Mouse (Mus musculus): ENCODE results near the gene Vezf1. TPM values are rescaled to one million over a fixed set of nuclear protein-coding genes. Genes with fewer than 3 reads are reported as not detected.

Vezf1 gene
- polyA plus RNA-seq, 1 experiment, result 21.4 TPM

GRCm38 (mm10) chr11:88106292-88106554, 38.1 kb downstream of the Vezf1 start:
- Histone ChIP-seq H3K36me3 (ENCODE audit: control insufficient read depth, insufficient read depth, low read length) (no peaks in the 10 kb centered on the region), H3K27ac (ENCODE audit: insufficient read depth, low read depth, low read length) (peak overlapping the region; percentile 18; the same call in 1 of the 2 replicates), H3K4me1 (ENCODE audit: control insufficient read depth, insufficient read depth, low read length) (peaks cover 8% of the 10 kb centered on the region; the same call in 1 of the 2 replicates), H3K4me3 (ENCODE audit: insufficient read depth, low read depth, low read length) (no peak overlapping the region), H3K27me3 (replicated peaks; ENCODE audit: control insufficient read depth, insufficient read depth, low read length) (no peaks in the 10 kb centered on the region)
- TF ChIP-seq CTCF (conservative IDR thresholded peaks at IDR 0.05; ENCODE audit: insufficient read depth, insufficient read length, low read depth, low read length), result no peak
- TF ChIP-seq POLR2A (IDR thresholded peaks at IDR 0.05; ENCODE audit: low read depth, low read length), result no peak
- no peak for DNase-seq
- WGBS, result 67% methylated on average over 8 of the region's 8 CpGs

GRCm38 (mm10) chr11:88107365-88107764, 39.3 kb downstream of the Vezf1 start:
- WGBS, result 59% methylated on average over 4 of the region's 4 CpGs
- H3K27me3 ChIP-seq (replicated peaks; ENCODE audit: control insufficient read depth, insufficient read depth, low read length), result no peaks in the 10 kb centered on the region
- H3K27ac ChIP-seq (ENCODE audit: insufficient read depth, low read depth, low read length), result no peak overlapping the region
- peak; percentile 63 for DNase-seq
- H3K4me1 ChIP-seq (ENCODE audit: control insufficient read depth, insufficient read depth, low read length), result peaks cover 8% of the 10 kb centered on the region; the same call in 1 of the 2 replicates
- H3K4me3 ChIP-seq (ENCODE audit: insufficient read depth, low read depth, low read length), result no peak overlapping the region
- TF ChIP-seq POLR2A (IDR thresholded peaks at IDR 0.05; ENCODE audit: low read depth, low read length) (no peak), CTCF (conservative IDR thresholded peaks at IDR 0.05; ENCODE audit: insufficient read depth, insufficient read length, low read depth, low read length) (no peak)
- H3K36me3 ChIP-seq (ENCODE audit: control insufficient read depth, insufficient read depth, low read length), result no peaks in the 10 kb centered on the region

- H3K36me3 ChIP-seq (ENCODE audit: control insufficient read depth, insufficient read depth, low read length), result no peaks in the 10 kb centered on the region
- no peak overlapping the region for H3K27ac ChIP-seq (ENCODE audit: insufficient read depth, low read depth, low read length)
- TF ChIP-seq CTCF (conservative IDR thresholded peaks at IDR 0.05; ENCODE audit: insufficient read depth, insufficient read length, low read depth, low read length), result no peak
- TF ChIP-seq POLR2A (IDR thresholded peaks at IDR 0.05; ENCODE audit: low read depth, low read length), result no peak
- peak; percentile 42 for DNase-seq
- 64% methylated on average over 9 of the region's 9 CpGs for WGBS
- peaks cover 20% of the 10 kb centered on the region; the same call in 1 of the 2 replicates for H3K4me1 ChIP-seq (ENCODE audit: control insufficient read depth, insufficient read depth, low read length)
- H3K4me3 ChIP-seq (ENCODE audit: insufficient read depth, low read depth, low read length), result no peak overlapping the region
- no peaks in the 10 kb centered on the region for H3K27me3 ChIP-seq (replicated peaks; ENCODE audit: control insufficient read depth, insufficient read depth, low read length)
These were observed 42.0 kb downstream of the Vezf1 start for GRCm38 (mm10) chr11:88110031-88110594.

GRCm38 (mm10) chr11:88112078-88112477, 44.0 kb downstream of the Vezf1 start:
- no peak for DNase-seq
- Histone ChIP-seq H3K27me3 (replicated peaks; ENCODE audit: control insufficient read depth, insufficient read depth, low read length) (no peaks in the 10 kb centered on the region), H3K4me3 (ENCODE audit: insufficient read depth, low read depth, low read length) (no peak overlapping the region), H3K4me1 (ENCODE audit: control insufficient read depth, insufficient read depth, low read length) (peaks cover 15% of the 10 kb centered on the region), H3K36me3 (ENCODE audit: control insufficient read depth, insufficient read depth, low read length) (no peaks in the 10 kb centered on the region), H3K27ac (ENCODE audit: insufficient read depth, low read depth, low read length) (no peak overlapping the region)
- TF ChIP-seq POLR2A (IDR thresholded peaks at IDR 0.05; ENCODE audit: low read depth, low read length) (no peak), CTCF (conservative IDR thresholded peaks at IDR 0.05; ENCODE audit: insufficient read depth, insufficient read length, low read depth, low read length) (no peak)
- WGBS, result 84% methylated on average over 13 of the region's 13 CpGs

- WGBS, result 90% methylated on average over 7 of the region's 7 CpGs
- Histone ChIP-seq H3K4me3 (ENCODE audit: insufficient read depth, low read depth, low read length) (no peak overlapping the region), H3K4me1 (ENCODE audit: control insufficient read depth, insufficient read depth, low read length) (peaks cover 19% of the 10 kb centered on the region), H3K36me3 (ENCODE audit: control insufficient read depth, insufficient read depth, low read length) (no peaks in the 10 kb centered on the region), H3K27me3 (replicated peaks; ENCODE audit: control insufficient read depth, insufficient read depth, low read length) (no peaks in the 10 kb centered on the region), H3K27ac (ENCODE audit: insufficient read depth, low read depth, low read length) (no peak overlapping the region; the same call in 1 of the 2 replicates)
- TF ChIP-seq POLR2A (IDR thresholded peaks at IDR 0.05; ENCODE audit: low read depth, low read length) (no peak), CTCF (conservative IDR thresholded peaks at IDR 0.05; ENCODE audit: insufficient read depth, insufficient read length, low read depth, low read length) (no peak)
- no peak for DNase-seq
These were observed 44.7 kb downstream of the Vezf1 start for GRCm38 (mm10) chr11:88112677-88113333.

GRCm38 (mm10) chr11:88113543-88114271, 45.6 kb downstream of the Vezf1 start:
- Histone ChIP-seq H3K27ac (ENCODE audit: insufficient read depth, low read depth, low read length) (peak overlapping the region; percentile 27), H3K27me3 (replicated peaks; ENCODE audit: control insufficient read depth, insufficient read depth, low read length) (no peaks in the 10 kb centered on the region), H3K4me3 (ENCODE audit: insufficient read depth, low read depth, low read length) (no peak overlapping the region), H3K4me1 (ENCODE audit: control insufficient read depth, insufficient read depth, low read length) (peaks cover 27% of the 10 kb centered on the region), H3K36me3 (ENCODE audit: control insufficient read depth, insufficient read depth, low read length) (no peaks in the 10 kb centered on the region)
- DNase-seq, result peak; percentile 70
- TF ChIP-seq CTCF (conservative IDR thresholded peaks at IDR 0.05; ENCODE audit: insufficient read depth, insufficient read length, low read depth, low read length) (no peak), POLR2A (IDR thresholded peaks at IDR 0.05; ENCODE audit: low read depth, low read length) (no peak)
- 39% methylated on average over 6 of the region's 6 CpGs for WGBS

GRCm38 (mm10) chr11:88114871-88115301, 46.8 kb downstream of the Vezf1 start:
- no peaks in the 10 kb centered on the region for H3K36me3 ChIP-seq (ENCODE audit: control insufficient read depth, insufficient read depth, low read length)
- H3K4me1 ChIP-seq (ENCODE audit: control insufficient read depth, insufficient read depth, low read length), result peaks cover 31% of the 10 kb centered on the region
- peak overlapping the region; percentile 27 for H3K27ac ChIP-seq (ENCODE audit: insufficient read depth, low read depth, low read length)
- no peak overlapping the region for H3K4me3 ChIP-seq (ENCODE audit: insufficient read depth, low read depth, low read length)
- no peaks in the 10 kb centered on the region for H3K27me3 ChIP-seq (replicated peaks; ENCODE audit: control insufficient read depth, insufficient read depth, low read length)
- no peak for TF ChIP-seq CTCF (conservative IDR thresholded peaks at IDR 0.05; ENCODE audit: insufficient read depth, insufficient read length, low read depth, low read length)
- no peak for TF ChIP-seq POLR2A (IDR thresholded peaks at IDR 0.05; ENCODE audit: low read depth, low read length)
- WGBS, result 38% methylated on average over 8 of the region's 8 CpGs
- DNase-seq, result peak; percentile 84

Measured in kidney, adult 2 months (tissue).